Mouse (Mus musculus): ENCODE results near the gene Ager. TPM values are rescaled to one million over a fixed set of nuclear protein-coding genes. Genes with fewer than 3 reads are reported as not detected.

The Ager gene
- total and polyA plus RNA-seq, 2 experiments from 2014 or later: 2.0 to 2.1 TPM

- Histone ChIP-seq H3K27me3 (ENCODE audit: insufficient read depth, low read length) (no peaks in the 10 kb centered on the region), H3K9me3 (ENCODE audit: low read length) (no peaks in the 10 kb centered on the region), H3K4me2 (ENCODE audit: low read depth, low read length, poor library complexity, severe bottlenecking) (no peak overlapping the region), H3K9ac (replicated peaks; ENCODE audit: low read length, poor library complexity, severe bottlenecking) (no peak overlapping the region), H3K27ac (ENCODE audit: low read depth, low read length) (peak overlapping the region; percentile 99; the same call in 1 of the 2 replicates), H3K36me3 (ENCODE audit: insufficient read depth, low read length) (no peaks in the 10 kb centered on the region), H3K4me3 (ENCODE audit: low read depth, low read length) (no peak overlapping the region), H3K4me1 (ENCODE audit: insufficient read depth, low read length) (peaks cover 17% of the 10 kb centered on the region; the same call in 1 of the 2 replicates)
- no peak for TF ChIP-seq CTCF (IDR thresholded peaks at IDR 0.05)
- peak; percentile 22 for DNase-seq (ENCODE audit: low spot score)
- ATAC-seq (ENCODE audit: low FRiP score): no peak
- WGBS: 93% methylated on average over 8 of the region's 8 CpGs
Observed at GRCm38 (mm10) chr17:34585121-34585520, 12.5 kb upstream of the Ager start.

GRCm38 (mm10) chr17:34585877-34586771 lies 11.5 kb upstream of the Ager start:
- peaks cover 22% of the 10 kb centered on the region for H3K4me1 ChIP-seq (ENCODE audit: insufficient read depth, low read length)
- no peaks in the 10 kb centered on the region for H3K9me3 ChIP-seq (ENCODE audit: low read length)
- WGBS: 12% methylated on average over 32 of the region's 32 CpGs
- peak overlapping the region; percentile 79 for H3K9ac ChIP-seq (replicated peaks; ENCODE audit: low read length, poor library complexity, severe bottlenecking)
- H3K36me3 ChIP-seq (ENCODE audit: insufficient read depth, low read length): no peaks in the 10 kb centered on the region
- peak overlapping the region; percentile 65 for H3K4me2 ChIP-seq (ENCODE audit: low read depth, low read length, poor library complexity, severe bottlenecking)
- peak overlapping the region; percentile 99 for H3K27ac ChIP-seq (ENCODE audit: low read depth, low read length)
- peak; percentile 41 for DNase-seq (ENCODE audit: low spot score)
- peak overlapping the region; percentile 71 for H3K4me3 ChIP-seq (ENCODE audit: low read depth, low read length)
- ATAC-seq (ENCODE audit: low FRiP score): peak; percentile 18; the same call in 1 of the 2 replicates
- no peak for TF ChIP-seq CTCF (IDR thresholded peaks at IDR 0.05)
- no peaks in the 10 kb centered on the region for H3K27me3 ChIP-seq (ENCODE audit: insufficient read depth, low read length)

- Histone ChIP-seq H3K9me3 (ENCODE audit: low read length) (no peaks in the 10 kb centered on the region), H3K4me3 (ENCODE audit: low read depth, low read length) (peak overlapping the region; percentile 71), H3K9ac (replicated peaks; ENCODE audit: low read length, poor library complexity, severe bottlenecking) (peak overlapping the region; percentile 79), H3K27me3 (ENCODE audit: insufficient read depth, low read length) (no peaks in the 10 kb centered on the region), H3K4me1 (ENCODE audit: insufficient read depth, low read length) (peaks cover 27% of the 10 kb centered on the region), H3K27ac (ENCODE audit: low read depth, low read length) (peak overlapping the region; percentile 99), H3K36me3 (ENCODE audit: insufficient read depth, low read length) (no peaks in the 10 kb centered on the region), H3K4me2 (ENCODE audit: low read depth, low read length, poor library complexity, severe bottlenecking) (peak overlapping the region; percentile 65)
- no peak for TF ChIP-seq CTCF (IDR thresholded peaks at IDR 0.05)
- DNase-seq (ENCODE audit: low spot score) (peak; percentile 94), ATAC-seq (ENCODE audit: low FRiP score) (peak; percentile 79)
- under 1% methylated on average over 36 of the region's 38 CpGs for WGBS
Observed at GRCm38 (mm10) chr17:34586796-34587422, 10.8 kb upstream of the Ager start.

DNA sequence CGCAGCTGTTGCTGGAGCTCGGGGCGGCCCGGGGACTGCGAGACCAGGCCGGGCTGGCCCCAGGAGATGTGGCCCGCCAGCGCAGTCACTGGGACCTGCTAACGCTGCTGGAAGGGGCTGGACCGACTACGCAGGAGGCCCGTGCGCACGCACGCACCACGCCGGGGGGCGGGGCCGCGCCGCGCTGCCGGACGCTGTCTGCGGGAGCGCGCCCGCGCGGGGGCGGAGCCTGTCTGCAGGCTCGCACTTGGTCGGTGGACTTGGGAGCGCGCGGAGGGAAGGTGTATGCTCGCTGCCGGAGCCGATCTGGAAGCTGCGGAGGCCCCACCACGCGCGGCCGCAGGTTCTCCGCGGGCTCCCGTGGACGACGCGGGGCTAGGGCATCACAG lies 10.2 kb upstream of the Ager start:
- DNase-seq (ENCODE audit: low spot score) (peak; percentile 97), ATAC-seq (ENCODE audit: low FRiP score) (peak; percentile 88)
- 0% methylated on average over 35 of the region's 50 CpGs for WGBS
- Histone ChIP-seq H3K27ac (ENCODE audit: low read depth, low read length) (peak overlapping the region; percentile 99), H3K9ac (replicated peaks; ENCODE audit: low read length, poor library complexity, severe bottlenecking) (peak overlapping the region; percentile 79), H3K9me3 (ENCODE audit: low read length) (no peaks in the 10 kb centered on the region), H3K36me3 (ENCODE audit: insufficient read depth, low read length) (no peaks in the 10 kb centered on the region), H3K4me3 (ENCODE audit: low read depth, low read length) (peak overlapping the region; percentile 71), H3K4me1 (ENCODE audit: insufficient read depth, low read length) (peaks cover 27% of the 10 kb centered on the region), H3K27me3 (ENCODE audit: insufficient read depth, low read length) (no peaks in the 10 kb centered on the region), H3K4me2 (ENCODE audit: low read depth, low read length, poor library complexity, severe bottlenecking) (peak overlapping the region; percentile 65)
- TF ChIP-seq CTCF (IDR thresholded peaks at IDR 0.05): no peak

DNA sequence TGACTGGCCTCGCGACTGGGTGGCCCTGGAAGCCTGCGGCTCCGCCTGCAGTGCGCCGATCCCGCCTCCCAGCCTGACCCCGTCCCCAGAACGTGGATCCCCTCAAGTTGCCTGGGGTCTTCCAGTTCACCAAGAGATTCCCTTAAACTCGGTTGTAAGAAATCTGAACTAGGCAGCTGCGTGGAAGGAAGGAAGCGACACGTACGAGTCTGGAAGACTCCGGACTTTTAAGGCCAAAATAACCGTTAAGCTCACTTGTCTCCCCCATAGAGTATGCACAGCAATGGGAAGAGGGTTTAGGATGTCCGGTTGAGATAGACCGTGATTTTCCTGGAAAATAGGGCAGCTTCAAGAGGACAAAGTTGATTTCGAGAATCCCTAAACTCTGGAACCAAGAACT lies 9.8 kb upstream of the Ager start:
- H3K27ac ChIP-seq (ENCODE audit: low read depth, low read length): peak overlapping the region; percentile 99
- H3K4me1 ChIP-seq (ENCODE audit: insufficient read depth, low read length): peaks cover 27% of the 10 kb centered on the region
- DNase-seq (ENCODE audit: low spot score) (no peak), ATAC-seq (ENCODE audit: low FRiP score) (no peak)
- H3K4me3 ChIP-seq (ENCODE audit: low read depth, low read length): peak overlapping the region; percentile 71
- peak overlapping the region; percentile 79 for H3K9ac ChIP-seq (replicated peaks; ENCODE audit: low read length, poor library complexity, severe bottlenecking)
- H3K36me3 ChIP-seq (ENCODE audit: insufficient read depth, low read length): no peaks in the 10 kb centered on the region
- peak overlapping the region; percentile 65 for H3K4me2 ChIP-seq (ENCODE audit: low read depth, low read length, poor library complexity, severe bottlenecking)
- 4% methylated on average over 19 of the region's 19 CpGs for WGBS
- no peaks in the 10 kb centered on the region for H3K27me3 ChIP-seq (ENCODE audit: insufficient read depth, low read length)
- TF ChIP-seq CTCF (IDR thresholded peaks at IDR 0.05): no peak
- H3K9me3 ChIP-seq (ENCODE audit: low read length): no peaks in the 10 kb centered on the region

DNA sequence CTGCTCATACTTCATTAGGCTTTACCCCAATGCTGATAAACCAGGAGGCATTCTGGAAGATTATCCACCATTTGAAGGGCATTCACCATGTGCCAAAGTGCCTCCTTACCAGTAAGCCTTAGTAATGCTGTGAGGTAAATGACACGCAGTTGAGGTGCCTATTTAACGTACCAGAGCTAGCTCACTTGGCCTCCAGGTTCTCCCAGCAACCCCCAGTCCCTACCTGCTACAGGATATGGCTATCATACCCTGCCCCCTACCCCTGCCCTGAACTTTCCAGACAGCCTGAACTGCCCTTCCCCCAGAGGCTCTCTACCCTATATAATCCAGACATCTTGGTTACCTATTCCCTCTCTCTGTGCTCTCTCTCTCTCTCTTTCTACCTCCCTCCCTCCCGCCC lies 8.9 kb upstream of the Ager start:
- no peak overlapping the region for H3K4me3 ChIP-seq (ENCODE audit: low read depth, low read length)
- WGBS: 78% methylated on average over 3 of the region's 3 CpGs

More for the DNA sequence above, 8.9 kb upstream of the Ager start:
- H3K4me2 ChIP-seq (ENCODE audit: low read depth, low read length, poor library complexity, severe bottlenecking): no peak overlapping the region
- no peak overlapping the region for H3K9ac ChIP-seq (replicated peaks; ENCODE audit: low read length, poor library complexity, severe bottlenecking)
- no peak for TF ChIP-seq CTCF (IDR thresholded peaks at IDR 0.05)
- no peak for DNase-seq (ENCODE audit: low spot score)
- no peak overlapping the region for H3K27ac ChIP-seq (ENCODE audit: low read depth, low read length)
- no peaks in the 10 kb centered on the region for H3K9me3 ChIP-seq (ENCODE audit: low read length)
- no peak for ATAC-seq (ENCODE audit: low FRiP score)
- H3K36me3 ChIP-seq (ENCODE audit: insufficient read depth, low read length): no peaks in the 10 kb centered on the region
- H3K27me3 ChIP-seq (ENCODE audit: insufficient read depth, low read length): no peaks in the 10 kb centered on the region
- H3K4me1 ChIP-seq (ENCODE audit: insufficient read depth, low read length): peaks cover 29% of the 10 kb centered on the region
